Mouse (Mus musculus): ENCODE measurements around the gene Nyx. TPM values are rescaled to one million over a fixed set of nuclear protein-coding genes. Genes with fewer than 3 reads are reported as not detected.
A peak's percentile ranks its signal among the peaks of the same experiment; 100 is the strongest.
"Not testable (repeated sequence)": the region's sequence is repeated elsewhere in the genome, so short reads cannot be mapped to it uniquely, and the experiment has no call there.

Nyx gene
- polyA plus RNA-seq (2014; fragmentation: Nextera tagmentation; extraction: Ambion mirVana), result 0.11 and 0.18 TPM in 2 replicates

GRCm38 (mm10) chrX:13465810-13466209 lies at the start of gene Nyx:
Gene Nyx (plus strand): TSS chrX:13466110.
- Histone ChIP-seq H3K4me1 (ENCODE audit: control insufficient read depth, insufficient read depth, low read length) (no peaks in the 10 kb centered on the region), H3K36me3 (ENCODE audit: control insufficient read depth, insufficient read depth, low read length) (no peaks in the 10 kb centered on the region), H3K9me3 (ENCODE audit: control insufficient read depth, low read length) (no peaks in the 10 kb centered on the region), H3K4me3 (ENCODE audit: low read depth, low read length) (no peak within 1 kb of the TSS), H3K27ac (ENCODE audit: low read depth, low read length) (no peak within 1 kb of the TSS), H3K9ac (replicated peaks; ENCODE audit: low read depth, low read length) (no peak within 1 kb of the TSS), H3K4me2 (ENCODE audit: low read depth, low read length) (no peak within 1 kb of the TSS), H3K27me3 (ENCODE audit: control insufficient read depth, insufficient read depth, low read length) (peaks cover 2% of the 10 kb centered on the region; the same call in 1 of the 2 replicates)
- no peak for ATAC-seq (ENCODE audit: low read depth)
- WGBS, result 80% methylated on average over 3 of the region's 3 CpGs

GRCm38 (mm10) chrX:13422047-13422446 lies 43.9 kb upstream of the Nyx start:
- H3K9ac ChIP-seq (replicated peaks; ENCODE audit: low read depth, low read length), result no peak overlapping the region
- H3K36me3 ChIP-seq (ENCODE audit: control insufficient read depth, insufficient read depth, low read length), result no peaks in the 10 kb centered on the region
- 55% methylated on average over 4 of the region's 4 CpGs for WGBS
- H3K4me1 ChIP-seq (ENCODE audit: control insufficient read depth, insufficient read depth, low read length), result no peaks in the 10 kb centered on the region
- no peaks in the 10 kb centered on the region for H3K9me3 ChIP-seq (ENCODE audit: control insufficient read depth, low read length)
- no peak overlapping the region for H3K27ac ChIP-seq (ENCODE audit: low read depth, low read length)
- no peaks in the 10 kb centered on the region for H3K27me3 ChIP-seq (ENCODE audit: control insufficient read depth, insufficient read depth, low read length)
- no peak overlapping the region for H3K4me2 ChIP-seq (ENCODE audit: low read depth, low read length)
- no peak for ATAC-seq (ENCODE audit: low read depth)
- H3K4me3 ChIP-seq (ENCODE audit: low read depth, low read length), result no peak overlapping the region

- Histone ChIP-seq H3K27me3 (ENCODE audit: control insufficient read depth, insufficient read depth, low read length) (no peaks in the 10 kb centered on the region), H3K4me1 (ENCODE audit: control insufficient read depth, insufficient read depth, low read length) (no peaks in the 10 kb centered on the region), H3K4me3 (ENCODE audit: low read depth, low read length) (no peak overlapping the region), H3K27ac (ENCODE audit: low read depth, low read length) (no peak overlapping the region), H3K9ac (replicated peaks; ENCODE audit: low read depth, low read length) (no peak overlapping the region), H3K9me3 (ENCODE audit: control insufficient read depth, low read length) (no peaks in the 10 kb centered on the region), H3K36me3 (ENCODE audit: control insufficient read depth, insufficient read depth, low read length) (no peaks in the 10 kb centered on the region), H3K4me2 (ENCODE audit: low read depth, low read length) (no peak overlapping the region)
- 69% methylated on average over 6 of the region's 6 CpGs for WGBS
- ATAC-seq (ENCODE audit: low read depth), result no peak
Measured at GRCm38 (mm10) chrX:13431421-13431820, 34.5 kb upstream of the Nyx start.

- H3K27ac ChIP-seq (ENCODE audit: low read depth, low read length); H3K9me3 ChIP-seq (ENCODE audit: control insufficient read depth, low read length); H3K36me3 ChIP-seq (ENCODE audit: control insufficient read depth, insufficient read depth, low read length); H3K9ac ChIP-seq (replicated peaks; ENCODE audit: low read depth, low read length); H3K4me3 ChIP-seq (ENCODE audit: low read depth, low read length); H3K4me2 ChIP-seq (ENCODE audit: low read depth, low read length); H3K4me1 ChIP-seq (ENCODE audit: control insufficient read depth, insufficient read depth, low read length); H3K27me3 ChIP-seq (ENCODE audit: control insufficient read depth, insufficient read depth, low read length); ATAC-seq (ENCODE audit: low read depth): not testable (repeated sequence)
- WGBS, result 89% methylated on average over 2 of the region's 2 CpGs
Measured at GRCm38 (mm10) chrX:13436042-13436441, 29.9 kb upstream of the Nyx start.

GRCm38 (mm10) chrX:13456544-13456943 lies 9.4 kb upstream of the Nyx start:
- not testable (repeated sequence) for ATAC-seq (ENCODE audit: low read depth); H3K4me3 ChIP-seq (ENCODE audit: low read depth, low read length); H3K4me1 ChIP-seq (ENCODE audit: control insufficient read depth, insufficient read depth, low read length); H3K4me2 ChIP-seq (ENCODE audit: low read depth, low read length); H3K9me3 ChIP-seq (ENCODE audit: control insufficient read depth, low read length); H3K27me3 ChIP-seq (ENCODE audit: control insufficient read depth, insufficient read depth, low read length); H3K27ac ChIP-seq (ENCODE audit: low read depth, low read length); H3K9ac ChIP-seq (replicated peaks; ENCODE audit: low read depth, low read length); H3K36me3 ChIP-seq (ENCODE audit: control insufficient read depth, insufficient read depth, low read length)
- 87% methylated on average over 9 of the region's 9 CpGs for WGBS

GRCm38 (mm10) chrX:13458766-13459165 lies 7.1 kb upstream of the Nyx start:
- H3K27ac ChIP-seq (ENCODE audit: low read depth, low read length), result no peak overlapping the region
- WGBS, result 94% methylated on average over 1 of the region's 1 CpGs
- no peaks in the 10 kb centered on the region for H3K27me3 ChIP-seq (ENCODE audit: control insufficient read depth, insufficient read depth, low read length)
- H3K9ac ChIP-seq (replicated peaks; ENCODE audit: low read depth, low read length), result no peak overlapping the region
- H3K9me3 ChIP-seq (ENCODE audit: control insufficient read depth, low read length), result no peaks in the 10 kb centered on the region
- no peaks in the 10 kb centered on the region for H3K36me3 ChIP-seq (ENCODE audit: control insufficient read depth, insufficient read depth, low read length)
- H3K4me3 ChIP-seq (ENCODE audit: low read depth, low read length), result no peak overlapping the region
- ATAC-seq (ENCODE audit: low read depth), result no peak
- no peak overlapping the region for H3K4me2 ChIP-seq (ENCODE audit: low read depth, low read length)
- no peaks in the 10 kb centered on the region for H3K4me1 ChIP-seq (ENCODE audit: control insufficient read depth, insufficient read depth, low read length)

GRCm38 (mm10) chrX:13461266-13462261 lies 4.3 kb upstream of the Nyx start:
- H3K4me3 ChIP-seq (ENCODE audit: low read depth, low read length), result peak overlapping the region; percentile 30
- H3K36me3 ChIP-seq (ENCODE audit: control insufficient read depth, insufficient read depth, low read length), result no peaks in the 10 kb centered on the region
- H3K4me2 ChIP-seq (ENCODE audit: low read depth, low read length), result peak overlapping the region; percentile 46
- H3K27ac ChIP-seq (ENCODE audit: low read depth, low read length), result peak overlapping the region; percentile 82
- no peaks in the 10 kb centered on the region for H3K27me3 ChIP-seq (ENCODE audit: control insufficient read depth, insufficient read depth, low read length)
- H3K9me3 ChIP-seq (ENCODE audit: control insufficient read depth, low read length), result no peaks in the 10 kb centered on the region
- peak; percentile 96 for ATAC-seq (ENCODE audit: low read depth)
- no peaks in the 10 kb centered on the region for H3K4me1 ChIP-seq (ENCODE audit: control insufficient read depth, insufficient read depth, low read length)
- H3K9ac ChIP-seq (replicated peaks; ENCODE audit: low read depth, low read length), result peak overlapping the region; percentile 47
- WGBS, result 19% methylated on average over 46 of the region's 46 CpGs

- Histone ChIP-seq H3K9ac (replicated peaks; ENCODE audit: low read depth, low read length) (no peak overlapping the region), H3K27me3 (ENCODE audit: control insufficient read depth, insufficient read depth, low read length) (no peaks in the 10 kb centered on the region), H3K36me3 (ENCODE audit: control insufficient read depth, insufficient read depth, low read length) (no peaks in the 10 kb centered on the region), H3K4me1 (ENCODE audit: control insufficient read depth, insufficient read depth, low read length) (no peaks in the 10 kb centered on the region), H3K9me3 (ENCODE audit: control insufficient read depth, low read length) (no peaks in the 10 kb centered on the region), H3K4me3 (ENCODE audit: low read depth, low read length) (no peak overlapping the region), H3K4me2 (ENCODE audit: low read depth, low read length) (no peak overlapping the region), H3K27ac (ENCODE audit: low read depth, low read length) (no peak overlapping the region)
- ATAC-seq (ENCODE audit: low read depth), result no peak
- 81% methylated on average over 2 of the region's 2 CpGs for WGBS
Measured at GRCm38 (mm10) chrX:13462982-13463517, 2.9 kb upstream of the Nyx start.

- ATAC-seq (ENCODE audit: low read depth), result no peak
- Histone ChIP-seq H3K36me3 (ENCODE audit: control insufficient read depth, insufficient read depth, low read length) (no peaks in the 10 kb centered on the region), H3K9ac (replicated peaks; ENCODE audit: low read depth, low read length) (no peak overlapping the region), H3K27ac (ENCODE audit: low read depth, low read length) (no peak overlapping the region), H3K4me1 (ENCODE audit: control insufficient read depth, insufficient read depth, low read length) (no peaks in the 10 kb centered on the region), H3K4me2 (ENCODE audit: low read depth, low read length) (no peak overlapping the region), H3K27me3 (ENCODE audit: control insufficient read depth, insufficient read depth, low read length) (peaks cover 2% of the 10 kb centered on the region; the same call in 1 of the 2 replicates), H3K4me3 (ENCODE audit: low read depth, low read length) (no peak overlapping the region), H3K9me3 (ENCODE audit: control insufficient read depth, low read length) (no peaks in the 10 kb centered on the region)
- WGBS, result 88% methylated on average over 2 of the region's 2 CpGs
Measured at GRCm38 (mm10) chrX:13466681-13467080, 771 bp downstream of the Nyx start.

Data from neural tube, embryonic 14.5 days (tissue).